In genomic region chr7:35267841-35268240, GRCm38 (mm10) we compare ENCODE assay signal across 15 mouse cellular contexts. TPM values are rescaled to one million over a fixed set of nuclear protein-coding genes. Genes with fewer than 3 reads are reported as not detected.
DNase-seq lines count a peak whose midpoint lies in the region; ATAC-seq and TF ChIP-seq lines count a peak whose summit lies in the region.
"Had no signal": no experiment of that assay in that cellular context is flagged by ENCODE, and none has a peak within 500 bp of the region (broad histone marks: within the 10 kb centered on the region; RNA-seq: fewer than 3 reads in every experiment).

No protein-coding gene starts in this region.

- no peak overlapping the region for H3K4me3 ChIP-seq in layer of hippocampus, adult 2 months
- H3K4me3 ChIP-seq: embryonic facial prominence, embryonic 12.5 days; forebrain, embryonic 12.5 days; heart, embryonic 15.5 days; liver, embryonic 13.5 days; midbrain, embryonic 12.5 days had no signal

- no peak for DNase-seq in layer of hippocampus, adult 2 months (ENCODE audit: low spot score in 2 of 2)
- DNase-seq in layer of hippocampus, postnatal 10 days (ENCODE audit: low spot score in 2 of 2) = no peak
- DNase-seq in 416B (ENCODE audit: low read depth) = peak; percentile 49
- DNase-seq in induced T-regulatory cell, adult 2 months (ENCODE audit: low read depth) = peak; percentile 31
- no peak for DNase-seq in MN1 (ENCODE audit: low spot score)
- no peak for DNase-seq in right cerebral cortex, postnatal 10 days (ENCODE audit: low spot score in 2 of 2)
- DNase-seq: cerebellum, adult 9-11 months; gastrocnemius, postnatal 25 days; liver, embryonic 13.5 days; thymus, adult 18-20 months had no signal

- TF ChIP-seq CTCF in layer of hippocampus, adult 2 months (conservative IDR thresholded peaks at IDR 0.05) = peak; percentile 54

- H3K27ac ChIP-seq in layer of hippocampus, adult 2 months = no peak overlapping the region
- H3K27ac ChIP-seq: embryonic facial prominence, embryonic 12.5 days; forebrain, embryonic 12.5 days; heart, embryonic 15.5 days; liver, embryonic 13.5 days; midbrain, embryonic 12.5 days had no signal

- peak; percentile 35 for ATAC-seq in CD4-positive, CD25-positive, alpha-beta regulatory T cell, adult 4 months

RNA-seq across cellular contexts. Expression of gene Gpatch1, which starts 50.4 kb away (rescaled TPM):
- 10 to 100 TPM; 27.5 to 29.4 TPM for total RNA-seq in layer of hippocampus, adult 2 months (2021)
- 10 to 100 TPM; 24.7 to 28.2 TPM for total RNA-seq in layer of hippocampus, postnatal 10 days (2021)
- 10 to 100 TPM; 22.4 to 28.6 TPM for polyA plus RNA-seq in CD4-positive, CD25-positive, alpha-beta regulatory T cell, adult 4 months (2017; shearing (Covaris generic))

RNA-seq across cellular contexts. Expression of gene Lrp3, which starts 52.5 kb away (rescaled TPM):
- total RNA-seq in layer of hippocampus, adult 2 months (2021) = 10 to 100 TPM; 73.2 to 76.7 TPM
- 10 to 100 TPM; 80.4 to 83.8 TPM for total RNA-seq in layer of hippocampus, postnatal 10 days (2021)
- polyA plus RNA-seq in CD4-positive, CD25-positive, alpha-beta regulatory T cell, adult 4 months (2017; shearing (Covaris generic)) = 1 to 10 TPM in 1 of 2 experiments, under 1 TPM in 1; 0.51 to 1.8 TPM

Comparison
In these comparisons a context has a peak if more than half of its experiments do, and no peak if none do; other contexts are left out.
1. DNase-seq: peak in 416B (single experiment) and induced T-regulatory cell, adult 2 months (single experiment); none in layer of hippocampus, adult 2 months (0 of 2), layer of hippocampus, postnatal 10 days (0 of 2), MN1 (single experiment) and right cerebral cortex, postnatal 10 days (0 of 2).